Mouse (Mus musculus) liver, adult 2 months (tissue): ENCODE data around the gene Zmiz1.

ENCODE experiments used
- CTCF ChIP-seq: fragments of 200-500 bp; IDR thresholded peaks from 2 replicates; pipeline ENCODE4 v1.5.1; 2011; ENCODE audit warnings: low read depth, low read length, control low read depth
- POLR2A ChIP-seq: fragments of 200-500 bp; IDR thresholded peaks from 2 replicates; pipeline ENCODE4 v1.6.1; 2011; ENCODE audit warnings: low read length, control low read depth; ENCODE audit not compliant: insufficient read depth; ENCODE audit errors: extremely low read depth

DNA sequence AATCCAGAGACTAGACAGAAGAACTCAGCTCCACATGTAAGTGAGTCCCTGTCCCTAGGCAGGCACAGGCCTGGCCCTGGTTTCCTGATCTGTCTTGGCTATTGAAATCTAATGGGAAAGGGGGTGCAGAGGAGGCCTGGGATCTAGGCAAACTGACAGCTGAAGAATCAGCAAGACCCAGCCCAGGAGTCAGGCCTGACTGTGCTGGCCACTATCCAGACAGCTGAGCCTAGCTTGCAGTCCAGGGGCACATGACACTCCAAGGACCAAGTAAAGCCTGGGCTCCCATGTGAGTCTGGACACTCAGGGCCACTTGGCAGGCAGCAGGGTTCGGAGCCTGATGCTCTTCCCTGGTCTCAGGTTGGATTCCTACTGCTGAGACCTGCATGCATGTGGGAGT lies 38.0 kb upstream of the Zmiz1 start:
- TF ChIP-seq CTCF: no peak
- no peak for TF ChIP-seq POLR2A
